Comparison of ENCODE assay signal across 13 mouse cellular contexts in genomic region chr10:14060302-14060701, GRCm38 (mm10).
"Had no signal": no experiment of that assay in that cellular context is flagged by ENCODE, and none has a peak within 500 bp of the region (broad histone marks: within the 10 kb centered on the region; RNA-seq: fewer than 3 reads in every experiment).

No protein-coding gene starts in this region.

- H3K4me1 ChIP-seq: liver, embryonic 13.5 days had no signal

- DNase-seq: kidney, adult 2 months; kidney, postnatal 36 days; liver; liver, embryonic 13.5 days; liver, postnatal 0 days; spleen, adult 18-20 months; thymus, adult 2 months; thymus, postnatal 36 days had no signal

- H3K36me3 ChIP-seq: limb, embryonic 12.5 days; liver, embryonic 13.5 days; lung, embryonic 15.5 days; midbrain, embryonic 13.5 days; neural tube, embryonic 15.5 days had no signal

- H3K27ac ChIP-seq: limb, embryonic 12.5 days; liver, embryonic 13.5 days; lung, embryonic 15.5 days; midbrain, embryonic 13.5 days; neural tube, embryonic 15.5 days had no signal

- H3K27me3 ChIP-seq: liver, embryonic 13.5 days; lung, embryonic 15.5 days; midbrain, embryonic 13.5 days; neural tube, embryonic 15.5 days had no signal

- H3K9me3 ChIP-seq: limb, embryonic 12.5 days; liver, embryonic 13.5 days; lung, embryonic 15.5 days; midbrain, embryonic 13.5 days; neural tube, embryonic 15.5 days had no signal

- H3K4me3 ChIP-seq: limb, embryonic 12.5 days; liver, embryonic 13.5 days; lung, embryonic 15.5 days; midbrain, embryonic 13.5 days; myocyte; neural tube, embryonic 15.5 days had no signal
